Comparison of ENCODE assay signal across 9 mouse cellular contexts in the genomic region with DNA sequence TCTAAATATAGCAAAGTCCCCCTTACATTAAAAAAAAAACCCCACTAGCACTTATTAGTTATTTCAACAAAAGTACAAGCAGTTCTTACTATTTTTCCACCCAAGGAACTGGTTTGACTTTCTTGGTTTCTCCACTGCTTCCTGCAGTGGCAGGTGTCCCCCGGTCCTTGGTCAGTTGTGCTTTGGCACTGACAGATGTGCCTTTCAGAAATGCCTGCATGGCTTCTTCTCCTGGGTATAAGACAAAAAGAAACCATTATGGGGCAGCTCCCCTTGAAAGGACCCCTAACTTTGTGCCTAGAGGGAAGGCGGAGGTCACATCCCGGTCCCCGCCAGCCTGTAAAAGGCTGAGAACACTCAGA. TPM values are rescaled to one million over a fixed set of nuclear protein-coding genes. Genes with fewer than 3 reads are reported as not detected.
DNase-seq lines count a peak whose midpoint lies in the region; ATAC-seq lines count a peak whose summit lies in the region.
"Had no signal": no experiment of that assay in that cellular context is flagged by ENCODE, and none has a peak within 500 bp of the region (broad histone marks: within the 10 kb centered on the region; RNA-seq: fewer than 3 reads in every experiment).

No protein-coding gene starts in this region.

- H3K4me3 ChIP-seq in lung, embryonic 15.5 days: peak overlapping the region; percentile 71
- peak overlapping the region; percentile 81 for H3K4me3 ChIP-seq in limb, embryonic 10.5 days
- peak overlapping the region; percentile 78 for H3K4me3 ChIP-seq in neural tube, embryonic 14.5 days (ENCODE audit: low read depth, low read length)

- peak overlapping the region; percentile 66 for H3K4me2 ChIP-seq in lung, embryonic 15.5 days
- H3K4me2 ChIP-seq in neural tube, embryonic 14.5 days (ENCODE audit: low read depth, low read length): peak overlapping the region; percentile 95

- no peak for ATAC-seq in lung, embryonic 15.5 days (ENCODE audit: borderline replicate concordance, extremely low read depth, low FRiP score, low TSS enrichment)
- peak; percentile 53 for ATAC-seq in erythroblast, adult 5-6 weeks (replicated peaks; ENCODE audit: low FRiP score, poor library complexity, severe bottlenecking)
- ATAC-seq in neural tube, embryonic 14.5 days (ENCODE audit: low read depth): no peak

- H3K4me1 ChIP-seq in lung, embryonic 15.5 days: peaks cover 13% of the 10 kb centered on the region
- peaks cover 16% of the 10 kb centered on the region for H3K4me1 ChIP-seq in limb, embryonic 10.5 days
- H3K4me1 ChIP-seq in neural tube, embryonic 14.5 days (ENCODE audit: control insufficient read depth, insufficient read depth, low read length): peaks cover 10% of the 10 kb centered on the region

- H3K27ac ChIP-seq in lung, embryonic 15.5 days: peak overlapping the region; percentile 98
- H3K27ac ChIP-seq in limb, embryonic 10.5 days: peak overlapping the region; percentile 97
- peak overlapping the region; percentile 96 for H3K27ac ChIP-seq in neural tube, embryonic 14.5 days (ENCODE audit: low read depth, low read length)

- H3K9ac ChIP-seq in lung, embryonic 15.5 days: peak overlapping the region; percentile 86
- peak overlapping the region; percentile 82 for H3K9ac ChIP-seq in neural tube, embryonic 14.5 days (replicated peaks; ENCODE audit: low read depth, low read length)

- no peaks in the 10 kb centered on the region for H3K27me3 ChIP-seq in lung, embryonic 15.5 days
- no peaks in the 10 kb centered on the region for H3K27me3 ChIP-seq in limb, embryonic 10.5 days (ENCODE audit: low read depth, poor library complexity, severe bottlenecking)
- H3K27me3 ChIP-seq in neural tube, embryonic 14.5 days (ENCODE audit: control insufficient read depth, insufficient read depth, low read length): no peaks in the 10 kb centered on the region

- H3K36me3 ChIP-seq in lung, embryonic 15.5 days: peaks cover 19% of the 10 kb centered on the region
- H3K36me3 ChIP-seq in limb, embryonic 10.5 days: peaks cover 28% of the 10 kb centered on the region
- H3K36me3 ChIP-seq in neural tube, embryonic 14.5 days (ENCODE audit: control insufficient read depth, insufficient read depth, low read length): peaks cover 10% of the 10 kb centered on the region; the same call in 1 of the 2 replicates

- WGBS in lung, embryonic 15.5 days: 0% methylated on average over 4 of the region's 4 CpGs
- 0% methylated on average over 4 of the region's 4 CpGs for whole genome bisulfite sequencing in limb, embryonic 10.5 days
- WGBS in neural tube, embryonic 14.5 days: under 1% methylated on average over 4 of the region's 4 CpGs

- DNase-seq in lung, adult 18-20 months: no peak
- no peak for DNase-seq in limb, embryonic 10.5 days (ENCODE audit: low spot score)
- DNase-seq in left cerebral cortex, adult 11 months (ENCODE audit: low spot score): no peak
- no peak for DNase-seq in cerebellum, adult 9-10 months
- no peak for DNase-seq in cerebellum, postnatal 36 days

- no peaks in the 10 kb centered on the region for H3K9me3 ChIP-seq in lung, embryonic 15.5 days
- no peaks in the 10 kb centered on the region for H3K9me3 ChIP-seq in limb, embryonic 10.5 days (replicated peaks)
- H3K9me3 ChIP-seq in neural tube, embryonic 14.5 days (ENCODE audit: control insufficient read depth, low read length): no peaks in the 10 kb centered on the region

RNA-seq across cellular contexts. Expression of a gene that starts 0.2 kb away (rescaled TPM):
- polyA plus RNA-seq in lung, embryonic 15.5 days (2015; fragmentation: Nextera tagmentation; extraction: Ambion mirVana): 135 and 138 TPM in 2 replicates
- total RNA-seq in erythroblast, adult 5-6 weeks (2015; ENCODE audit: low replicate concordance): 51.0 and 64.0 TPM in 2 replicates
- total RNA-seq in erythroblast, adult 5-6 weeks (2017; ENCODE audit: low replicate concordance): 20.4 and 27.0 TPM in 2 replicates
- polyA plus RNA-seq in limb, embryonic 10.5 days (2016; fragmentation: Nextera tagmentation; extraction: Ambion mirVana): 226 and 229 TPM in 2 replicates
- polyA plus RNA-seq in neural tube, embryonic 14.5 days (2014; fragmentation: Nextera tagmentation; extraction: Ambion mirVana): 35.7 and 36.8 TPM in 2 replicates

RNA-seq across cellular contexts. Expression of a gene that starts 19.0 kb away (rescaled TPM):
- 0.19 TPM in 1 of 2 replicates, not detected in the other for polyA plus RNA-seq in lung, embryonic 15.5 days (2015; fragmentation: Nextera tagmentation; extraction: Ambion mirVana)
- total RNA-seq in erythroblast, adult 5-6 weeks (2015; ENCODE audit: low replicate concordance): 4.4 TPM in 1 of 2 replicates, not detected in the other
- not detected in 2 replicates for total RNA-seq in erythroblast, adult 5-6 weeks (2017; ENCODE audit: low replicate concordance)
- not detected in 2 replicates for polyA plus RNA-seq in limb, embryonic 10.5 days (2016; fragmentation: Nextera tagmentation; extraction: Ambion mirVana)
- polyA plus RNA-seq in neural tube, embryonic 14.5 days (2014; fragmentation: Nextera tagmentation; extraction: Ambion mirVana): not detected in 2 replicates
- total RNA-seq: layer of hippocampus, adult 18-20 months had no signal

RNA-seq across cellular contexts. Expression of a gene that starts 20.0 kb away (rescaled TPM):
- polyA plus RNA-seq in lung, embryonic 15.5 days (2015; fragmentation: Nextera tagmentation; extraction: Ambion mirVana): 202 and 203 TPM in 2 replicates
- 120 and 145 TPM in 2 replicates for total RNA-seq in erythroblast, adult 5-6 weeks (2015; ENCODE audit: low replicate concordance)
- 151 and 206 TPM in 2 replicates for total RNA-seq in erythroblast, adult 5-6 weeks (2017; ENCODE audit: low replicate concordance)
- 161 and 181 TPM in 2 replicates for polyA plus RNA-seq in limb, embryonic 10.5 days (2016; fragmentation: Nextera tagmentation; extraction: Ambion mirVana)
- 395 and 401 TPM in 2 replicates for polyA plus RNA-seq in neural tube, embryonic 14.5 days (2014; fragmentation: Nextera tagmentation; extraction: Ambion mirVana)
